Mouse (Mus musculus) testis, adult 2 months (tissue): ENCODE measurements around the gene Sost.

ENCODE experiments used
- CTCF ChIP-seq: fragments of 200-500 bp; IDR thresholded peaks from 2 replicates; pipeline ENCODE4 v1.5.1; 2012; ENCODE audit warnings: low read depth, mild to moderate bottlenecking, inconsistent platforms, low read length, moderate library complexity; ENCODE audit not compliant: control insufficient read depth, insufficient read depth, insufficient replicate concordance
- POLR2A ChIP-seq: fragments of 200-500 bp; IDR thresholded peaks from 2 replicates; pipeline ENCODE4 v1.6.1; 2012; ENCODE audit warnings: low read depth, mild to moderate bottlenecking, inconsistent platforms, low read length, moderate library complexity; ENCODE audit not compliant: control insufficient read depth

- no peak for TF ChIP-seq POLR2A
- TF ChIP-seq CTCF: peak; percentile 65; the same call in 1 of the 2 replicates
Measured at GRCm38 (mm10) chr11:101919660-101920059, 47.2 kb downstream of the Sost start.
